Mouse (Mus musculus): ENCODE measurements around the gene Dnajc5. TPM values are rescaled to one million over a fixed set of nuclear protein-coding genes. Genes with fewer than 3 reads are reported as not detected.
A peak's percentile ranks its signal among the peaks of the same experiment; 100 is the strongest.

The Dnajc5 gene
- polyA plus RNA-seq, 1 experiment from 2014 or later, result 263 TPM

- no peaks in the 10 kb centered on the region for H3K27me3 ChIP-seq (replicated peaks)
- peak; percentile 22; the same call in 1 of the 2 replicates for ATAC-seq (ENCODE audit: low FRiP score)
- peak overlapping the region; percentile 90 for H3K9ac ChIP-seq (replicated peaks)
- peaks cover 47% of the 10 kb centered on the region for H3K4me1 ChIP-seq
- no peaks in the 10 kb centered on the region for H3K9me3 ChIP-seq (replicated peaks)
- 3% methylated on average over 6 of the region's 6 CpGs for WGBS
- peak overlapping the region; percentile 83 for H3K4me3 ChIP-seq (replicated peaks)
- peak overlapping the region; percentile 95 for H3K27ac ChIP-seq (replicated peaks)
- H3K4me2 ChIP-seq, result peak overlapping the region; percentile 90
- peaks cover 42% of the 10 kb centered on the region for H3K36me3 ChIP-seq
Measured at GRCm38 (mm10) chr2:181593042-181593421, 72.7 kb downstream of the Dnajc5 start.

GRCm38 (mm10) chr2:181593937-181594336 is 73.7 kb downstream of the Dnajc5 start:
- Histone ChIP-seq H3K4me2 (no peak overlapping the region), H3K4me1 (peaks cover 53% of the 10 kb centered on the region)

GRCm38 (mm10) chr2:181594946-181595696 is 74.8 kb downstream of the Dnajc5 start:
- H3K4me1 ChIP-seq, result peaks cover 59% of the 10 kb centered on the region
- no peaks in the 10 kb centered on the region for H3K9me3 ChIP-seq (replicated peaks)
- H3K27me3 ChIP-seq (replicated peaks), result no peaks in the 10 kb centered on the region
- H3K27ac ChIP-seq (replicated peaks), result no peak overlapping the region
- 70% methylated on average over 4 of the region's 4 CpGs for WGBS
- ATAC-seq (ENCODE audit: low FRiP score), result no peak
- H3K4me3 ChIP-seq (replicated peaks), result no peak overlapping the region
- peaks cover 21% of the 10 kb centered on the region for H3K36me3 ChIP-seq
- no peak overlapping the region for H3K4me2 ChIP-seq
- no peak overlapping the region for H3K9ac ChIP-seq (replicated peaks)

More at GRCm38 (mm10) chr2:181593937-181594336, 73.7 kb downstream of the Dnajc5 start:
- Histone ChIP-seq H3K36me3 (peaks cover 33% of the 10 kb centered on the region), H3K4me3 (replicated peaks) (no peak overlapping the region), H3K9ac (replicated peaks) (no peak overlapping the region), H3K9me3 (replicated peaks) (no peaks in the 10 kb centered on the region), H3K27me3 (replicated peaks) (no peaks in the 10 kb centered on the region), H3K27ac (replicated peaks) (no peak overlapping the region)
- ATAC-seq (ENCODE audit: low FRiP score), result no peak

- Histone ChIP-seq H3K9ac (replicated peaks) (no peak overlapping the region), H3K36me3 (peaks cover 13% of the 10 kb centered on the region), H3K4me3 (replicated peaks) (no peak overlapping the region), H3K4me2 (no peak overlapping the region), H3K4me1 (peaks cover 53% of the 10 kb centered on the region), H3K9me3 (replicated peaks) (no peaks in the 10 kb centered on the region), H3K27ac (replicated peaks) (no peak overlapping the region), H3K27me3 (replicated peaks) (no peaks in the 10 kb centered on the region)
- no peak for ATAC-seq (ENCODE audit: low FRiP score)
- WGBS, result 64% methylated on average over 6 of the region's 6 CpGs
Measured at GRCm38 (mm10) chr2:181596221-181596960, 76.1 kb downstream of the Dnajc5 start.

GRCm38 (mm10) chr2:181597378-181598061 is 77.2 kb downstream of the Dnajc5 start:
- no peak overlapping the region; the same call in 1 of the 2 replicates for H3K9ac ChIP-seq (replicated peaks)
- peaks cover 58% of the 10 kb centered on the region for H3K4me1 ChIP-seq

GRCm38 (mm10) chr2:181598454-181599351 is 78.4 kb downstream of the Dnajc5 start, which contains the start of gene Samd10:
Samd10 (minus strand) TSS chr2:181599212.
- under 1% methylated on average over 71 of the region's 71 CpGs for WGBS
- Histone ChIP-seq H3K4me2 (peak within 1 kb of the TSS; percentile 89), H3K4me3 (replicated peaks) (peak within 1 kb of the TSS; percentile 74), H3K27me3 (replicated peaks) (no peaks in the 10 kb centered on the region), H3K27ac (replicated peaks) (peak within 1 kb of the TSS; percentile 92), H3K36me3 (peaks cover 13% of the 10 kb centered on the region), H3K9ac (replicated peaks) (peak within 1 kb of the TSS; percentile 90), H3K4me1 (peaks cover 57% of the 10 kb centered on the region), H3K9me3 (replicated peaks) (no peaks in the 10 kb centered on the region)
- peak; percentile 51 for ATAC-seq (ENCODE audit: low FRiP score)

More at GRCm38 (mm10) chr2:181597378-181598061, 77.2 kb downstream of the Dnajc5 start:
- H3K27ac ChIP-seq (replicated peaks), result no peak overlapping the region
- H3K36me3 ChIP-seq, result peaks cover 13% of the 10 kb centered on the region
- H3K4me3 ChIP-seq (replicated peaks), result peak overlapping the region; percentile 74
- no peaks in the 10 kb centered on the region for H3K27me3 ChIP-seq (replicated peaks)
- 75% methylated on average over 7 of the region's 7 CpGs for WGBS
- peak overlapping the region; percentile 89 for H3K4me2 ChIP-seq
- H3K9me3 ChIP-seq (replicated peaks), result no peaks in the 10 kb centered on the region
- ATAC-seq (ENCODE audit: low FRiP score), result no peak

- WGBS, result 60% methylated on average over 6 of the region's 6 CpGs
- no peak; the same call in 1 of the 2 replicates for ATAC-seq (ENCODE audit: low FRiP score)
- H3K4me3 ChIP-seq (replicated peaks), result peak overlapping the region; percentile 88
- H3K9me3 ChIP-seq (replicated peaks), result no peaks in the 10 kb centered on the region
- peaks cover 52% of the 10 kb centered on the region for H3K4me1 ChIP-seq
- H3K27me3 ChIP-seq (replicated peaks), result no peaks in the 10 kb centered on the region
- H3K36me3 ChIP-seq, result peaks cover 13% of the 10 kb centered on the region
- H3K9ac ChIP-seq (replicated peaks), result peak overlapping the region; percentile 51; the same call in 1 of the 2 replicates
- peak overlapping the region; percentile 88 for H3K27ac ChIP-seq (replicated peaks)
- H3K4me2 ChIP-seq, result peak overlapping the region; percentile 73
Measured at GRCm38 (mm10) chr2:181600226-181600758, 80.0 kb downstream of the Dnajc5 start.

GRCm38 (mm10) chr2:181600828-181601750 is 80.8 kb downstream of the Dnajc5 start:
- Histone ChIP-seq H3K4me1 (peaks cover 51% of the 10 kb centered on the region), H3K4me2 (peak overlapping the region; percentile 73), H3K27me3 (replicated peaks) (no peaks in the 10 kb centered on the region), H3K9ac (replicated peaks) (peak overlapping the region; percentile 95), H3K9me3 (replicated peaks) (no peaks in the 10 kb centered on the region), H3K4me3 (replicated peaks) (peak overlapping the region; percentile 88), H3K36me3 (peaks cover 7% of the 10 kb centered on the region), H3K27ac (replicated peaks) (peak overlapping the region; percentile 88)
- peak; percentile 91 for ATAC-seq (ENCODE audit: low FRiP score)
- under 1% methylated on average over 57 of the region's 57 CpGs for WGBS

- ATAC-seq (ENCODE audit: low FRiP score), result no peak
- H3K4me1 ChIP-seq, result peaks cover 51% of the 10 kb centered on the region
- peak overlapping the region; percentile 88; the same call in 1 of the 2 replicates for H3K27ac ChIP-seq (replicated peaks)
- H3K4me3 ChIP-seq (replicated peaks), result peak overlapping the region; percentile 88
- peaks cover under 1% of the 10 kb centered on the region; the same call in 1 of the 2 replicates for H3K36me3 ChIP-seq
- no peaks in the 10 kb centered on the region for H3K27me3 ChIP-seq (replicated peaks)
- peak overlapping the region; percentile 95 for H3K9ac ChIP-seq (replicated peaks)
- H3K4me2 ChIP-seq, result peak overlapping the region; percentile 73
- WGBS, result 27% methylated on average over 10 of the region's 10 CpGs
- H3K9me3 ChIP-seq (replicated peaks), result no peaks in the 10 kb centered on the region
Measured at GRCm38 (mm10) chr2:181601751-181602145, 81.5 kb downstream of the Dnajc5 start.

- ATAC-seq (ENCODE audit: low FRiP score), result no peak
- Histone ChIP-seq H3K27me3 (replicated peaks) (no peaks in the 10 kb centered on the region), H3K4me2 (peak overlapping the region; percentile 73), H3K36me3 (0 out of 2 replicates have a peak, but pooled peaks cover 2% of the 10 kb centered on the region), H3K4me3 (replicated peaks) (peak overlapping the region; percentile 88), H3K4me1 (peaks cover 46% of the 10 kb centered on the region), H3K9ac (replicated peaks) (no peak overlapping the region; the same call in 1 of the 2 replicates), H3K27ac (replicated peaks) (no peak overlapping the region), H3K9me3 (replicated peaks) (no peaks in the 10 kb centered on the region)
- WGBS, result 78% methylated on average over 4 of the region's 4 CpGs
Measured at GRCm38 (mm10) chr2:181602367-181602766, 82.1 kb downstream of the Dnajc5 start.

All from neural tube, embryonic 15.5 days (tissue).